Mouse (Mus musculus) v-Abl transformed pro-B cells (cell line): ENCODE measurements around the gene Scyl1.

Source experiments
- in situ Hi-C, 2 experiments: fragments of 400-800 bp; cut with MboI; formaldehyde crosslinking; loops; one replicate each; pipeline ENCODE4 v1.15.1; 2025; ENCODE audit not compliant: unreplicated experiment in 2 of 2

Gene Scyl1

GRCm38 (mm10) chr19:5803041-5803880 is 32.0 kb upstream of the Scyl1 start:
- in situ Hi-C loops = no loop called here

- in situ Hi-C loops = no loop called here
These were observed 31.5 kb upstream of the Scyl1 start for GRCm38 (mm10) chr19:5802787-5803040.

- in situ Hi-C loops = no loop called here
These were observed 31.0 kb upstream of the Scyl1 start for GRCm38 (mm10) chr19:5802011-5802786.

- in situ Hi-C loops = no loop called here
These were observed 30.3 kb upstream of the Scyl1 start for GRCm38 (mm10) chr19:5801432-5801964.

- in situ Hi-C loops = no loop called here
These were observed 29.6 kb upstream of the Scyl1 start for GRCm38 (mm10) chr19:5800632-5801431.

GRCm38 (mm10) chr19:5800350-5800631 is 29.1 kb upstream of the Scyl1 start:
- in situ Hi-C loops = no loop called here

- in situ Hi-C loops = no loop called here
These were observed 28.5 kb upstream of the Scyl1 start for GRCm38 (mm10) chr19:5799566-5800349.

GRCm38 (mm10) chr19:5798700-5799479 is 27.7 kb upstream of the Scyl1 start:
- in situ Hi-C loops = no loop called here

GRCm38 (mm10) chr19:5797381-5798111 is 26.3 kb upstream of the Scyl1 start:
- in situ Hi-C loops = no loop called here

- in situ Hi-C loops = no loop called here
These were observed 25.4 kb upstream of the Scyl1 start for GRCm38 (mm10) chr19:5796573-5797111.

- in situ Hi-C loops = no loop called here
These were observed 24.7 kb upstream of the Scyl1 start for GRCm38 (mm10) chr19:5795668-5796572.

- in situ Hi-C loops = loop anchor here (5.0 kb wide), 3 partner anchors 57 to 332 kb away; partner anchors contain the start of genes Frmd8 (in 2 of the 2), Slc25a45 (in 2 of the 2) and Snx15 (in 1 of the 2)
These were observed 23.8 kb upstream of the Scyl1 start for GRCm38 (mm10) chr19:5794771-5795576.

- in situ Hi-C loops = loop anchor here (5.0 kb wide), 3 partner anchors 58 to 333 kb away; partner anchors contain the start of genes Frmd8 (in 2 of the 2), Slc25a45 (in 2 of the 2) and Snx15 (in 1 of the 2)
These were observed 22.9 kb upstream of the Scyl1 start for GRCm38 (mm10) chr19:5793917-5794770.

- in situ Hi-C loops = loop anchor here (5.0 kb wide), 3 partner anchors 59 to 334 kb away; partner anchors contain the start of genes Frmd8 (in 2 of the 2), Slc25a45 (in 2 of the 2) and Snx15 (in 1 of the 2)
These were observed 21.9 kb upstream of the Scyl1 start for GRCm38 (mm10) chr19:5793116-5793515.

- in situ Hi-C loops = loop anchor here (5.0 kb wide), 3 partner anchors 61 to 336 kb away; partner anchors contain the start of genes Frmd8 (in 2 of the 2), Slc25a45 (in 2 of the 2) and Snx15 (in 1 of the 2)
These were observed 20.1 kb upstream of the Scyl1 start for GRCm38 (mm10) chr19:5791329-5791728.
